Mouse (Mus musculus): ENCODE measurements around the gene Ssbp4.

DNA sequence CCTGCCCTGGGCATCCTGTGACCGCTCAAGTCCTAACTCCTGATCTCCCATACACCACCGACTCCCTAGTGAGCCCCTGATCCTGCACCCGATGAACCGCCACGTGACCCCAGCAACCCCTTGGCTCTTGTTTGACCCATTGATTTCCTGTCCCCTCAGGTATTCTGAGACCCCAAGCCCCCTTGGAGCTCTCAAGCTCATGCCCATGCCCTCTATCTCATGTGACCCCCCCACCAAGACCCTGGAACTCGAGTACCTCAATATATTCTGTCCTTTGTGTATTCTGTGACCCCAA lies 1.1 kb downstream of the Ssbp4 start:
- TF ChIP-seq CTCF (IDR thresholded peaks at IDR 0.05; ENCODE audit: low read depth) (no peak), EP300 (IDR thresholded peaks at IDR 0.05; ENCODE audit: low read depth) (no peak)
